Mouse (Mus musculus) embryonic fibroblast, embryonic 13.5 days (primary cell): Measurements from ENCODE around the gene Scarb2.

Experiments
- CTCF ChIP-seq: IDR thresholded peaks from 2 replicates; pipeline ENCODE4 v1.5.1; 2011; ENCODE audit warnings: mild to moderate bottlenecking, control low read depth, low read length, moderate library complexity, borderline replicate concordance; ENCODE audit not compliant: insufficient read depth
- POLR2A ChIP-seq: IDR thresholded peaks from 2 replicates; pipeline ENCODE4 v1.6.1; 2011; ENCODE audit warnings: low read depth, mild to moderate bottlenecking, control low read depth, low read length, moderate library complexity

DNA sequence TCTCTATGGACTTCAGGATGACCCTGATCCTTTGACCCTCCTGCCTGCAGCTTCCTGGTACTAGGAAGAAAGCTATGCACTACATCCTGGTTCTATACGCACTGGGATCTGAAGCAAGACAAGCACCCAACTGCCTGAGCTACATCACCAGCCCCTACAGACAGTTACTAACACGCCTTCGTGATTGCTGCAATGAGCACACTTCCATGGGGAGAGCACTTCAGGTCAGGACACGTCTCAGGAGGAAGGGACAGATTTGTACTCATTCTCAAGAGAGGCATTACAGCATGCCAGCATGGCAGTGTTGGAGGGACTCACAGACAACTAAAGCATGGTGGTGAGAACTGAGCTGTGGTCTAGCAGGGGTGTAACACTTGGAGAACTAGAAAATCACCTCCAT is 35.1 kb downstream of the Scarb2 start:
- TF ChIP-seq POLR2A = no peak
- TF ChIP-seq CTCF = no peak
